ENCODE assay signal across 22 mouse cellular contexts in the genomic region with DNA sequence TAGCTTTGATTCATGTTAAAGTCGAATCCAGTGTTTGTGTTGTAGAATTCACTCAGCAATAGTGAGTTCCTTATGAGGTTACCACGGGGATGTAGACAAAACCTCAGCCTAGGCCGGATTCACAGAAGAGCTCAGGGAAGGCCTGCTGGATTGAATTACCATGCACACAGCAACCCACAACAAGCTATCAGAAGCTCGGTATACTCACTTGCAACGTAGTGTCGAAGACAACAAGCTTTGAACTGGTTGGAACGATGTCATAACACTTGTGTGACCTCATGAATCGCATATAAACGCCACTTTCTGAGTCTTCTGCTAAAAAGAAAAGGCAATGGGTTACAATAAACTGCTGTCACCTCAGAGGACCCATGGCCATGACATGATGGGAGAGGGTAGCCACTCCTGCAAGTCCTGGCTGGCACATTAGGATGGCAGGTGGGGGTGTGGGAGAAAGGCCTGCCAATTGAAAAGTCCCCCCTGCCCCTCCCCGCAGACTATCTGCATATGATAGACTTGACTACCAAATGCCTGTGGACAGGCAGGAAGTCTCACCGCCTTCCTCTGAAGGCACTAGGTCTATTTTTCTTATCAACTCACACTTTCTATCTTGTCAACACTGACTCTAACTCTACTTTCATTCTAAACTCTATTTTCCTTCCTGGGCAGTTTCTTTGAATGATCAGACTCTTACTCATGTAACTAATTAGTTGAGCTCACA. TPM values are rescaled to one million over a fixed set of nuclear protein-coding genes. Genes with fewer than 3 reads are reported as not detected.
DNase-seq lines count a peak whose midpoint lies in the region; ATAC-seq lines count a peak whose summit lies in the region.
"Had no signal": no experiment of that assay in that cellular context is flagged by ENCODE, and none has a peak within 500 bp of the region (broad histone marks: within the 10 kb centered on the region; RNA-seq: fewer than 3 reads in every experiment).

No protein-coding gene starts in this region.

- peak overlapping the region; percentile 42 for H3K4me2 ChIP-seq in heart, embryonic 15.5 days
- H3K4me2 ChIP-seq: embryonic facial prominence, embryonic 13.5 days; hindbrain, embryonic 14.5 days; limb, embryonic 13.5 days; liver, embryonic 11.5 days; lung, embryonic 15.5 days; midbrain, embryonic 12.5 days had no signal

- H3K36me3 ChIP-seq in heart, embryonic 10.5 days: peaks cover 48% of the 10 kb centered on the region
- peaks cover 29% of the 10 kb centered on the region for H3K36me3 ChIP-seq in heart, embryonic 15.5 days
- H3K36me3 ChIP-seq: lung, embryonic 15.5 days had no signal

- peak overlapping the region; percentile 27; the same call in 1 of the 2 replicates for H3K4me3 ChIP-seq in heart, embryonic 10.5 days
- H3K4me3 ChIP-seq in heart, embryonic 15.5 days: no peak overlapping the region
- H3K4me3 ChIP-seq: embryonic facial prominence, embryonic 13.5 days; erythroblast, embryonic 14.5 days; layer of hippocampus, adult 2 months; limb, embryonic 13.5 days; lung, embryonic 15.5 days; midbrain, embryonic 12.5 days had no signal

- no peaks in the 10 kb centered on the region for H3K27me3 ChIP-seq in heart, embryonic 10.5 days (ENCODE audit: insufficient read depth, poor library complexity, severe bottlenecking)
- no peaks in the 10 kb centered on the region for H3K27me3 ChIP-seq in heart, embryonic 15.5 days
- H3K27me3 ChIP-seq: embryonic facial prominence, embryonic 13.5 days; limb, embryonic 13.5 days; lung, embryonic 15.5 days; midbrain, embryonic 12.5 days; Patski had no signal

- DNase-seq in heart, embryonic 10.5 days (ENCODE audit: low spot score): no peak
- DNase-seq in heart, postnatal 4 days: no peak
- no peak for DNase-seq in heart, adult 8-10 months (ENCODE audit: low spot score)
- peak; percentile 63 for DNase-seq in CD4-positive, CD25-positive, alpha-beta regulatory T cell, adult 2 months (ENCODE audit: low read depth, low spot score)
- DNase-seq in left cerebral cortex, adult 18-20 months (ENCODE audit: low spot score in 2 of 2): no peak
- DNase-seq: adrenal gland, postnatal 14 days; cerebellum, adult 18-20 months; forebrain, postnatal 0 days; kidney, adult 2 months; kidney, postnatal 36 days; thymus, postnatal 14 days had no signal

- peaks cover 46% of the 10 kb centered on the region for H3K4me1 ChIP-seq in heart, embryonic 10.5 days
- peaks cover 40% of the 10 kb centered on the region for H3K4me1 ChIP-seq in heart, embryonic 15.5 days (replicated peaks)
- H3K4me1 ChIP-seq: embryonic facial prominence, embryonic 13.5 days; lung, embryonic 15.5 days had no signal

- H3K9me3 ChIP-seq in heart, embryonic 10.5 days: no peaks in the 10 kb centered on the region
- no peaks in the 10 kb centered on the region for H3K9me3 ChIP-seq in heart, embryonic 15.5 days (replicated peaks)
- H3K9me3 ChIP-seq: embryonic facial prominence, embryonic 13.5 days; limb, embryonic 13.5 days; lung, embryonic 15.5 days; midbrain, embryonic 12.5 days had no signal

- 0 out of 2 replicates have a peak overlapping the region, but pooled peaks have one; percentile 8 for H3K9ac ChIP-seq in heart, embryonic 15.5 days
- H3K9ac ChIP-seq: embryonic facial prominence, embryonic 13.5 days; forebrain, postnatal 0 days; hindbrain, embryonic 14.5 days; limb, embryonic 13.5 days; lung, embryonic 15.5 days; midbrain, embryonic 12.5 days had no signal

- H3K27ac ChIP-seq in heart, embryonic 10.5 days: peak overlapping the region; percentile 77; the same call in 1 of the 2 replicates
- H3K27ac ChIP-seq in heart, embryonic 15.5 days: peak overlapping the region; percentile 84
- H3K27ac ChIP-seq: embryonic facial prominence, embryonic 13.5 days; hindbrain, embryonic 14.5 days; limb, embryonic 13.5 days; lung, embryonic 15.5 days; midbrain, embryonic 12.5 days had no signal

- 0 out of 2 replicates have a peak, but pooled peaks have one; percentile 36 for ATAC-seq in heart, embryonic 15.5 days (replicated peaks; ENCODE audit: insufficient number of reproducible peaks, insufficient read depth, low FRiP score, low read depth)
- ATAC-seq in inflammation-experienced regulatory T-cells, adult 6 months: peak; percentile 80
- ATAC-seq: forebrain, postnatal 0 days; Patski had no signal

- 72% methylated on average over 11 of the region's 11 CpGs for WGBS in heart, embryonic 10.5 days
- 53% methylated on average over 11 of the region's 11 CpGs for WGBS in heart, embryonic 15.5 days

RNA-seq across cellular contexts. Expression of gene Rheb, which starts 46.6 kb away (rescaled TPM):
- polyA plus RNA-seq in heart, embryonic 10.5 days (2016; fragmentation: Nextera tagmentation; extraction: Ambion mirVana): 219 and 225 TPM in 2 replicates
- total RNA-seq in heart, postnatal 4 days (2021): 100 to 1,000 TPM in 1 of 2 experiments, 10 to 100 TPM in 1; 99.3 to 100 TPM
- 211 and 262 TPM in 2 replicates for polyA plus RNA-seq in heart, embryonic 15.5 days (2015; fragmentation: Nextera tagmentation; extraction: Ambion mirVana)
- 10 to 100 TPM; 76.2 to 78.6 (median 77.5) TPM for total RNA-seq in heart, adult 8-10 months (2022)
- polyA plus RNA-seq in inflammation-experienced regulatory T-cells, adult 6 months (2017; shearing (Covaris generic)): 100 to 1,000 TPM in 1 of 3 experiments, 10 to 100 TPM in 2; 74.2 to 131 (median 98.5) TPM
- 100 to 1,000 TPM; 130 to 134 TPM for total RNA-seq in left cerebral cortex, adult 18-20 months (2021)
